Mouse (Mus musculus) midbrain, embryonic 11.5 days (tissue): Measurements from ENCODE around the gene Tbata. TPM values are rescaled to one million over a fixed set of nuclear protein-coding genes. Genes with fewer than 3 reads are reported as not detected.
A peak's percentile ranks its signal among the peaks of the same experiment; 100 is the strongest.

Source experiments
- ATAC-seq: fragments of 200-750 bp; cut with Nextera tagmentation; 2 replicates; pipeline ENCODE4 v1.8.0; 2017; ENCODE audit warnings: moderate TSS enrichment, moderate library complexity; ENCODE audit not compliant: low FRiP score
- DNase-seq: peaks from one replicate; pipeline ENCODE4 v3.0.0; 2015; ENCODE audit warnings: low spot score; ENCODE audit errors: missing footprints
- H3K27ac ChIP-seq: fragments of 300-500 bp; sonication (generic); 2 replicates; pipeline ENCODE4 v1.5.1; 2014; ENCODE audit warnings: low read depth, low read length
- H3K27me3 ChIP-seq: fragments of 300-500 bp; sonication (generic); 2 replicates; pipeline ENCODE4 v1.6.1; 2014; ENCODE audit warnings: mild to moderate bottlenecking, low read length, moderate library complexity, mixed read lengths; ENCODE audit not compliant: control insufficient read depth, insufficient read depth
- H3K36me3 ChIP-seq: fragments of 300-500 bp; sonication (generic); 2 replicates; pipeline ENCODE4 v1.6.1; 2014; ENCODE audit warnings: mild to moderate bottlenecking, low read length, moderate library complexity, mixed read lengths; ENCODE audit not compliant: control insufficient read depth, insufficient read depth
- H3K4me1 ChIP-seq: fragments of 300-500 bp; sonication (generic); 2 replicates; pipeline ENCODE4 v1.6.1; 2014; ENCODE audit warnings: low read length; ENCODE audit not compliant: control insufficient read depth, insufficient read depth
- H3K4me2 ChIP-seq: fragments of 300-500 bp; sonication (generic); 2 replicates; pipeline ENCODE4 v1.6.1; 2014; ENCODE audit warnings: mild to moderate bottlenecking, moderate library complexity
- H3K4me3 ChIP-seq: fragments of 300-500 bp; sonication (generic); 2 replicates; pipeline ENCODE4 v1.5.1; 2014; ENCODE audit warnings: low read depth, low read length
- H3K9ac ChIP-seq: fragments of 300-500 bp; sonication (generic); 2 replicates; pipeline ENCODE4 v1.6.1; 2014; ENCODE audit warnings: low read length
- H3K9me3 ChIP-seq: fragments of 300-500 bp; sonication (generic); 2 replicates; pipeline ENCODE4 v1.6.1; 2016; ENCODE audit warnings: low read length; ENCODE audit not compliant: control insufficient read depth
- WGBS: fragments of 180-500 bp; shearing (Covaris S2); extraction: QIAGEN DNeasy Blood & Tissue Kit; methylation state at CpG from one replicate; pipeline ENCODE4 v1.1.7; 2014; 5-methylcytosine and 5-hydroxymethylcytosine counted together
- polyA plus RNA-seq: library from polyadenylated mRNA; unstranded; fragments of >200 nt; fragmentation: Nextera tagmentation; extraction: Ambion mirVana; gene quantifications from 2 replicates; pipeline ENCODE4 v1.2.1, GENCODE M21; 2014

The Tbata gene
- polyA plus RNA-seq, 1 experiment from 2014 or later = not detected

DNA sequence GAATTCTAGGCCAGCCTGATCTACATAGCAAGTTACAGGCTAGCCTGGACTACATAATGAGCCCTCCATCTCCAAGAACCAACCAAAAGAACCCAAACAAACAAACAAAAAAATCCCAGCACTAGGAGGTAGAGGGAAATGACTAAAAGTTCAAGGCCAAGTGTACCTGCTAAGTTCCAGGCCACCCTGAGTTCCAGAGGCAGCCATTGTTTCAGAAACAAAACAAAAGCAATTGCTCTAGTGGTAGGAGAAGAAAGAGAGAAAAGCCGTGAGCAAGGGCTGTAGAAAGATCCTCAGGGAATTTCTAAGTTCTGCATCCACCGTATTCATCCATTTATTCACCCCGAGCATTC, 26.0 kb upstream of the Tbata start:
- no peak for ATAC-seq
- no peak for DNase-seq
- H3K4me2 ChIP-seq = peak overlapping the region; percentile 81
- no peaks in the 10 kb centered on the region for H3K27me3 ChIP-seq
- 0% methylated on average over 3 of the region's 3 CpGs for WGBS
- peak overlapping the region; percentile 78 for H3K27ac ChIP-seq
- H3K4me1 ChIP-seq = peaks cover 5% of the 10 kb centered on the region
- no peaks in the 10 kb centered on the region for H3K9me3 ChIP-seq
- H3K36me3 ChIP-seq = no peaks in the 10 kb centered on the region
- H3K4me3 ChIP-seq = peak overlapping the region; percentile 73
- peak overlapping the region; percentile 76 for H3K9ac ChIP-seq

- Histone ChIP-seq H3K9me3 (no peaks in the 10 kb centered on the region), H3K36me3 (no peaks in the 10 kb centered on the region), H3K27me3 (no peaks in the 10 kb centered on the region), H3K9ac (peak overlapping the region; percentile 76), H3K4me2 (peak overlapping the region; percentile 81), H3K27ac (peak overlapping the region; percentile 78), H3K4me1 (peaks cover 5% of the 10 kb centered on the region), H3K4me3 (peak overlapping the region; percentile 73)
- peak; percentile 70 for ATAC-seq
- WGBS = 1% methylated on average over 50 of the region's 53 CpGs
- DNase-seq = peak; percentile 94
Observed at GRCm38 (mm10) chr10:61146119-61146806, 25.5 kb upstream of the Tbata start.

GRCm38 (mm10) chr10:61146807-61147156, 25.0 kb upstream of the Tbata start:
- H3K4me3 ChIP-seq = peak overlapping the region; percentile 73
- H3K9ac ChIP-seq = peak overlapping the region; percentile 76
- H3K27ac ChIP-seq = peak overlapping the region; percentile 78
- no peaks in the 10 kb centered on the region for H3K9me3 ChIP-seq
- peak overlapping the region; percentile 81 for H3K4me2 ChIP-seq
- DNase-seq (no peak), ATAC-seq (no peak; the same call in 1 of the 2 replicates)
- no peaks in the 10 kb centered on the region for H3K27me3 ChIP-seq
- H3K36me3 ChIP-seq = no peaks in the 10 kb centered on the region
- under 1% methylated on average over 14 of the region's 14 CpGs for WGBS
- peaks cover 5% of the 10 kb centered on the region for H3K4me1 ChIP-seq

- peak within 1 kb of the TSS; percentile 81 for H3K4me2 ChIP-seq
- H3K4me3 ChIP-seq = peak within 1 kb of the TSS; percentile 73
- H3K27me3 ChIP-seq = no peaks in the 10 kb centered on the region
- H3K36me3 ChIP-seq = no peaks in the 10 kb centered on the region
- WGBS = under 1% methylated on average over 82 of the region's 82 CpGs
- H3K9ac ChIP-seq = peak within 1 kb of the TSS; percentile 79
- no peaks in the 10 kb centered on the region for H3K9me3 ChIP-seq
- peak within 1 kb of the TSS; percentile 78 for H3K27ac ChIP-seq
- peak; percentile 87 for ATAC-seq
- DNase-seq = peak; percentile 99
- peaks cover 5% of the 10 kb centered on the region for H3K4me1 ChIP-seq
Observed at GRCm38 (mm10) chr10:61147157-61148040, 24.4 kb upstream of the Tbata start, which contains the start of gene Sgpl1. Sgpl1 (minus strand) TSS chr10:61147703.

DNA sequence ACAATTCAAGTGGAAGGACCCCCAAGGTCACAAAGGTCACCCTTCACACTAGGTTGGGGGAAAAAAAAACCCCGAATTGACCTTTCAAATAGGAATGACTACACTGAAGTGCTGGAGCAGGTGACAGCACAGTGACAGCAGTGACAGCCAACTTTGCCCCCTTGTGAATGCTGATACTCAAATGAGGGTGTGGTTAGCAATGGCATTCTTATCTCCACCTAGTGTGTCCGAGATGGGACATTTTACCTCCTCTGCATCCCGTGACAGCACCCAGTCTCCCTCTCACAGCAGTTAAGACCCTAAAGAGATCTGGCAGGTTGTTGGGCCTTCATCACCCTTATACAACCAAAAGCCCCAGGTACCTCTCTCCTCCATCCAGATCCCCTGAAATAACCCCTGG, 22.3 kb upstream of the Tbata start:
- H3K9ac ChIP-seq = no peak overlapping the region
- H3K4me3 ChIP-seq = no peak overlapping the region
- no peak overlapping the region for H3K27ac ChIP-seq
- no peaks in the 10 kb centered on the region for H3K27me3 ChIP-seq
- no peak overlapping the region for H3K4me2 ChIP-seq
- no peak for DNase-seq
- no peak for ATAC-seq
- H3K4me1 ChIP-seq = peaks cover 5% of the 10 kb centered on the region
- no peaks in the 10 kb centered on the region for H3K9me3 ChIP-seq
- WGBS = 83% methylated on average over 3 of the region's 3 CpGs
- no peaks in the 10 kb centered on the region for H3K36me3 ChIP-seq

DNA sequence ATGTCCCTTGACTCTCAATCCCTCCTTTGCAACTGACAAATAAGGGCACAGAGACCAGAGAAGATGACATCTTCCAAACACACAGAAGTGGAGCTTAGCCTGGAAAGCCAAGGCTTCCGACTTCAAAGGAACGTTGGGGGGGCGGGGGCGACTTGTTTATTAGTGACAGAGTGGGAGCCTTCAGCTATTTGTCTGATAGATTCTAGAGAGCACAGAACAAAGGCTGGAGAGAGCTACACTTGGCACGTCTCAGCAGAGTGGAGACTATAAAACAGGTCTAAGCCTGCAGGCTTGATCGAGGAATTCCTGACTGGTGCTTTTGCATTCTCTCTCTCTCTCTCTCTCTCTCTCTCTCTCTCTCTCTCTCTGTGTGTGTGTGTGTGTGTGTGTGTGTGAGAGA, 21.1 kb upstream of the Tbata start:
- 62% methylated on average over 6 of the region's 6 CpGs for WGBS
- no peak for ATAC-seq
- Histone ChIP-seq H3K9me3 (no peaks in the 10 kb centered on the region), H3K4me1 (peaks cover 2% of the 10 kb centered on the region), H3K27ac (no peak overlapping the region), H3K36me3 (no peaks in the 10 kb centered on the region), H3K4me2 (no peak overlapping the region), H3K4me3 (no peak overlapping the region), H3K27me3 (no peaks in the 10 kb centered on the region), H3K9ac (no peak overlapping the region)
- peak; percentile 49 for DNase-seq

DNA sequence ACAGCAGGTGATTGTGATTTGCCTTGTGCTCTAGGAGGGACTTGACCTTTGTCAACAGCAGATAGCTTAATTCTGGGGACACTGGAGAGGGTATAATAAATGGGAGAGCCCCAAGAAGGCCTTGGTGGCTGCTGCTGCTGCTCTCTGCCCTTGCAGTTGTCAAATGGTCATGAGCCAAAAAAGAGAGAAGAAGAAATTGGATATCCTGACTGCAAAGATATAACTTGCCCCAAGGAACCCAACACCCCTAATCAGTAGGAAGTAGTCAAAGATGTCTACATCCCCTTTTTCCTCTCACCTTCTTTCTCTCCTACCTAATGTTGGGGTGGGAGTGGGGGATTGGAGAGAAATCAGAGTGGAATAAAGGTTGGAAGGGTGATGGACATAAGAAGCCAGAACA, 19.6 kb upstream of the Tbata start:
- Histone ChIP-seq H3K9me3 (no peaks in the 10 kb centered on the region), H3K9ac (no peak overlapping the region), H3K27me3 (no peaks in the 10 kb centered on the region), H3K4me1 (no peaks in the 10 kb centered on the region), H3K4me2 (no peak overlapping the region), H3K4me3 (no peak overlapping the region), H3K36me3 (no peaks in the 10 kb centered on the region), H3K27ac (no peak overlapping the region)
- DNase-seq = no peak
- no peak for ATAC-seq

DNA sequence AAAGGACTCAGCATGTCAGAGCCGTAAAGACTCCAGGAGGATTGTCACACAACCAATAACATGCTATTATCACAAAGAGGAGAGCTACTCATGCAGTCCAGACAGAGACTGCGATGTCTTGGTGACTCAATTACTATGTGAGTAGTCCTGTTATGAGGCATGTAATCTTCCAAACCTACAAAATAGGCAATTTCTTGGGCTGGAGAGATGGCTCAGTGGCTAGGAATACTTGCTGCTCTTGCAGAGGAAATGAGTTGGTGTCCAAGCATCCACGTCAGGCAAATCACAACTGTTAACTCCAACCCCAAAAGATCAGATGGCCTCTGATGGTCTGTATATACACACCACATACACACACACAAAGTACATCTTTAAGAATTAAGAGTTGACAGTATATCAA, 16.1 kb upstream of the Tbata start:
- H3K27me3 ChIP-seq = no peaks in the 10 kb centered on the region
- no peaks in the 10 kb centered on the region for H3K9me3 ChIP-seq
- WGBS = 81% methylated on average over 3 of the region's 3 CpGs
- no peak overlapping the region for H3K4me2 ChIP-seq
- H3K4me3 ChIP-seq = no peak overlapping the region
- no peak overlapping the region for H3K9ac ChIP-seq
- no peaks in the 10 kb centered on the region for H3K36me3 ChIP-seq
- ATAC-seq (no peak), DNase-seq (no peak)
- no peaks in the 10 kb centered on the region for H3K4me1 ChIP-seq
- H3K27ac ChIP-seq = no peak overlapping the region

- no peaks in the 10 kb centered on the region for H3K9me3 ChIP-seq
- H3K9ac ChIP-seq = no peak overlapping the region
- WGBS = 95% methylated on average over 2 of the region's 2 CpGs
- no peaks in the 10 kb centered on the region for H3K36me3 ChIP-seq
- H3K27me3 ChIP-seq = no peaks in the 10 kb centered on the region
- H3K4me2 ChIP-seq = no peak overlapping the region
- H3K4me1 ChIP-seq = no peaks in the 10 kb centered on the region
- H3K27ac ChIP-seq = no peak overlapping the region
- no peak for ATAC-seq
- no peak for DNase-seq
- no peak overlapping the region for H3K4me3 ChIP-seq
Observed at GRCm38 (mm10) chr10:61156453-61156852, 15.3 kb upstream of the Tbata start.
